20 mouse cellular contexts compared by ENCODE assay signal in genomic region chr12:49940818-49941217, GRCm38 (mm10).
A peak's percentile ranks its signal among the peaks of the same experiment; 100 is the strongest.
DNase-seq lines count a peak whose midpoint lies in the region; ATAC-seq and TF ChIP-seq lines count a peak whose summit lies in the region.
"Had no signal": no experiment of that assay in that cellular context is flagged by ENCODE, and none has a peak within 500 bp of the region (broad histone marks: within the 10 kb centered on the region; RNA-seq: fewer than 3 reads in every experiment).

No protein-coding gene starts in this region.

- peak; percentile 57 for ATAC-seq in G1E (ENCODE audit: extremely low read depth, insufficient number of reproducible peaks, low FRiP score, poor library complexity, severe bottlenecking)
- ATAC-seq in forebrain, embryonic 13.5 days, result no peak
- ATAC-seq: activated CD4-positive, CD25-positive, alpha-beta regulatory T cell, adult 4 months; CD4-positive, CD25-positive, alpha-beta regulatory T cell, adult 4 months; Patski had no signal

- H3K9me3 ChIP-seq in G1E (replicated peaks), result no peaks in the 10 kb centered on the region
- no peaks in the 10 kb centered on the region for H3K9me3 ChIP-seq in MEL (replicated peaks; ENCODE audit: insufficient read depth, low read length)
- no peaks in the 10 kb centered on the region for H3K9me3 ChIP-seq in forebrain, embryonic 13.5 days (replicated peaks)

- H3K9ac ChIP-seq in MEL (ENCODE audit: control insufficient read depth, low read depth, low read length, poor library complexity, severe bottlenecking), result no peak overlapping the region
- H3K9ac ChIP-seq in forebrain, embryonic 13.5 days, result no peak overlapping the region

- H3K4me3 ChIP-seq in G1E (ENCODE audit: low read depth, low read length) (no peak overlapping the region), MEL (ENCODE audit: control insufficient read depth in 1 of 2, insufficient read depth in 1 of 2, low read depth in 2 of 2, low read length in 2 of 2) (no peak overlapping the region)
- no peak overlapping the region for H3K4me3 ChIP-seq in forebrain, embryonic 13.5 days

- H3K4me2 ChIP-seq in forebrain, embryonic 13.5 days, result no peak overlapping the region

- TF ChIP-seq CTCF in G1E (IDR thresholded peaks at IDR 0.05; ENCODE audit: low read depth, low read length) (no peak), MEL (IDR thresholded peaks at IDR 0.05 in 2 of 3, conservative IDR thresholded peaks at IDR 0.05 in 1 of 3; ENCODE audit: control insufficient read depth in 1 of 3, insufficient read depth in 1 of 3, low read depth in 2 of 3, low read length in 3 of 3, poor library complexity in 1 of 3, severe bottlenecking in 1 of 3) (no peak)

- H3K27me3 ChIP-seq in G1E (ENCODE audit: insufficient read depth, low read length) (no peaks in the 10 kb centered on the region), MEL (ENCODE audit: control insufficient read depth in 1 of 2, insufficient read depth in 2 of 2, low read length in 2 of 2) (no peaks in the 10 kb centered on the region)
- no peaks in the 10 kb centered on the region for H3K27me3 ChIP-seq in forebrain, embryonic 13.5 days
- H3K27me3 ChIP-seq: CH12.LX had no signal

- DNase-seq in G1E (ENCODE audit: low spot score) (no peak), MEL (ENCODE audit: low read depth, low spot score) (peak; percentile 41)
- DNase-seq in kidney, adult 9 months, result no peak
- DNase-seq: adrenal gland, adult 2 months; adrenal gland, adult 8-10 months; adrenal gland, postnatal 10 days; adrenal gland, postnatal 14 days; adrenal gland, postnatal 25 days; adrenal gland, postnatal 36 days; B cell, adult 2 months; cerebellum, adult 11 months; cerebellum, adult 11-12 months; cerebellum, adult 18-20 months; cerebellum, adult 2 months; cerebellum, adult 8-10 months had no signal

- H3K36me3 ChIP-seq in G1E (replicated peaks) (no peaks in the 10 kb centered on the region), MEL (ENCODE audit: control insufficient read depth in 1 of 2, insufficient read depth in 2 of 2, low read length in 2 of 2) (peaks cover 0 to 4% of the 10 kb centered on the region in 2 experiments; a peak in 2 of 4 replicates)
- no peaks in the 10 kb centered on the region for H3K36me3 ChIP-seq in forebrain, embryonic 13.5 days (ENCODE audit: poor library complexity, severe bottlenecking)

- H3K4me1 ChIP-seq in G1E (ENCODE audit: insufficient read depth, low read depth, low read length), result no peaks in the 10 kb centered on the region
- peaks cover 0 to 2% of the 10 kb centered on the region in 2 experiments; a peak in 1 of 4 replicates for H3K4me1 ChIP-seq in MEL (ENCODE audit: control insufficient read depth in 1 of 2, insufficient read depth in 2 of 2, low read length in 2 of 2)
- H3K4me1 ChIP-seq in forebrain, embryonic 13.5 days, result peaks cover 11% of the 10 kb centered on the region

- TF ChIP-seq RAD21 in MEL (IDR thresholded peaks at IDR 0.05; ENCODE audit: low read depth, low read length), result no peak

- TF ChIP-seq EP300 in MEL (IDR thresholded peaks at IDR 0.05; ENCODE audit: low read depth in 1 of 2, low read length in 2 of 2), result peak; percentile 74 to 88

- H3K79me2 ChIP-seq in MEL (ENCODE audit: control insufficient read depth, insufficient read depth, low read length, poor library complexity), result no peaks in the 10 kb centered on the region

- TF ChIP-seq POLR2A in MEL (IDR thresholded peaks at IDR 0.05; ENCODE audit: control insufficient read depth in 1 of 2, insufficient read depth in 1 of 2, low read depth in 1 of 2, low read length in 2 of 2, poor library complexity in 1 of 2), result no peak

- WGBS in forebrain, embryonic 13.5 days, result 93% methylated on average over 2 of the region's 2 CpGs

- no peak overlapping the region for H3K27ac ChIP-seq in MEL (ENCODE audit: control insufficient read depth, low read depth, low read length)
- H3K27ac ChIP-seq in forebrain, embryonic 13.5 days, result no peak overlapping the region

TF ChIP-seq in MEL, 35 proteins besides CTCF, POLR2A, EP300 and RAD21:
- TF ChIP-seq TBP (IDR thresholded peaks at IDR 0.05; ENCODE audit: low read depth, low read length) (no peak), ELF1 (IDR thresholded peaks at IDR 0.05; ENCODE audit: low read depth, low read length) (no peak), GABPA (IDR thresholded peaks at IDR 0.05; ENCODE audit: low read depth, low read length) (no peak), ZKSCAN1 (IDR thresholded peaks at IDR 0.05; ENCODE audit: low read depth, low read length) (no peak), MAX (IDR thresholded peaks at IDR 0.05; ENCODE audit: low read length) (no peak), CHD2 (IDR thresholded peaks at IDR 0.05; ENCODE audit: low read length) (no peak), POLR2AphosphoS5 (IDR thresholded peaks at IDR 0.05; ENCODE audit: borderline replicate concordance, low read depth, low read length) (no peak), E2F4 (IDR thresholded peaks at IDR 0.05; ENCODE audit: borderline replicate concordance, low read depth, low read length) (no peak), BHLHE40 (IDR thresholded peaks at IDR 0.05; ENCODE audit: borderline replicate concordance, low read depth, low read length) (no peak), NRF1 (IDR thresholded peaks at IDR 0.05; ENCODE audit: insufficient read depth, low read depth, low read length, poor library complexity, severe bottlenecking) (no peak), MXI1 (IDR thresholded peaks at IDR 0.05; ENCODE audit: low read depth, low read length) (no peak; the same call in 1 of the 2 replicates), POLR2AphosphoS2 (IDR thresholded peaks at IDR 0.05; ENCODE audit: low read length) (no peak), RCOR1 (IDR thresholded peaks at IDR 0.05; ENCODE audit: low read depth, low read length) (peak; percentile 93), MYB (IDR thresholded peaks at IDR 0.05; ENCODE audit: low read depth, low read length) (no peak), SIN3A (IDR thresholded peaks at IDR 0.05; ENCODE audit: low read length) (no peak), ETS1 (IDR thresholded peaks at IDR 0.05; ENCODE audit: low read depth, low read length) (peak; percentile 43; the same call in 1 of the 2 replicates), TAL1 (IDR thresholded peaks at IDR 0.05; ENCODE audit: low read length) (no peak), GATA1 (IDR thresholded peaks at IDR 0.05; ENCODE audit: low read depth, low read length) (peak; percentile 79), SMC3 (IDR thresholded peaks at IDR 0.05; ENCODE audit: low read depth, low read length) (no peak), CHD1 (IDR thresholded peaks at IDR 0.05; ENCODE audit: low read depth, low read length) (no peak), MAFK (IDR thresholded peaks at IDR 0.05; ENCODE audit: borderline replicate concordance, low read depth, low read length) (no peak), ZNF384 (IDR thresholded peaks at IDR 0.05; ENCODE audit: low read depth, low read length) (0 out of 2 replicates have a peak, but pooled peaks have one; percentile 52), ZC3H11A (IDR thresholded peaks at IDR 0.05; ENCODE audit: low read depth, low read length) (no peak), JUND (IDR thresholded peaks at IDR 0.05; ENCODE audit: low read depth, low read length) (no peak), USF2 (IDR thresholded peaks at IDR 0.05; ENCODE audit: borderline replicate concordance in 1 of 2, insufficient read depth in 1 of 2, low read depth in 1 of 2, low read length in 2 of 2) (no peak), NELFE (IDR thresholded peaks at IDR 0.05; ENCODE audit: low read depth, low read length) (no peak), MYC (IDR thresholded peaks at IDR 0.05; ENCODE audit: low read depth, low read length) (no peak), MEF2A (IDR thresholded peaks at IDR 0.05; ENCODE audit: extremely low read depth, insufficient replicate concordance, low read depth, low read length, poor library complexity, severe bottlenecking) (no peak), TCF12 (IDR thresholded peaks at IDR 0.05; ENCODE audit: low read depth, low read length) (peak; percentile 82), KAT2A (conservative IDR thresholded peaks at IDR 0.05; ENCODE audit: low read depth, low read length) (no peak), USF1 (IDR thresholded peaks at IDR 0.05; ENCODE audit: low read depth, low read length) (no peak), HCFC1 (IDR thresholded peaks at IDR 0.05; ENCODE audit: low read depth, low read length) (no peak), MAZ (IDR thresholded peaks at IDR 0.05; ENCODE audit: low read depth, low read length) (no peak), UBTF (IDR thresholded peaks at IDR 0.05; ENCODE audit: borderline replicate concordance, insufficient read depth, low read depth, low read length) (no peak), ZMIZ1 (IDR thresholded peaks at IDR 0.05; ENCODE audit: low read depth, low read length) (no peak)
TF ChIP-seq in MEL: peak in this region for 5.
